Mouse (Mus musculus): ENCODE measurements at regions not wholly inside any gene's neighbourhood (a gene's known extent, or its start where the extent isn't known, plus 50 kb on each side); places are given as distances from the start of the nearest gene placed in this dataset.

- TF ChIP-seq EP300 (IDR thresholded peaks at IDR 0.05; ENCODE audit: insufficient read depth, low read depth, low read length) (no peak), POLR2A (IDR thresholded peaks at IDR 0.05; ENCODE audit: insufficient read depth, low read depth, low read length) (no peak), CTCF (IDR thresholded peaks at IDR 0.05) (no peak)
- Histone ChIP-seq H3K79me2 (replicated peaks; ENCODE audit: control insufficient read depth, insufficient read depth, low read length) (no peaks in the 10 kb centered on the region), H3K27me3 (ENCODE audit: control insufficient read depth, insufficient read depth, low read length) (no peaks in the 10 kb centered on the region; the same call in 1 of the 2 replicates), H3K4me1 (ENCODE audit: control insufficient read depth, insufficient read depth, low read length) (no peaks in the 10 kb centered on the region), H3K27ac (no peak overlapping the region), H3K36me3 (ENCODE audit: control insufficient read depth, insufficient read depth, low read length) (no peaks in the 10 kb centered on the region), H3K9ac (ENCODE audit: low read depth, low read length) (no peak overlapping the region), H3K4me3 (no peak overlapping the region)
- intact Hi-C loops (cut with DNase I), result no loop called here
- no peak for DNase-seq
- 77% methylated on average over 4 of the region's 4 CpGs for WGBS
Measured at GRCm38 (mm10) chr8:88919282-88919681, 124.7 kb downstream of the Sall1 start.

GRCm38 (mm10) chr8:88916064-88916463, 127.9 kb downstream of the Sall1 start:
- 28% methylated on average over 4 of the region's 4 CpGs for WGBS
- DNase-seq, result no peak
- Histone ChIP-seq H3K4me1 (ENCODE audit: control insufficient read depth, insufficient read depth, low read length) (no peaks in the 10 kb centered on the region), H3K27ac (no peak overlapping the region), H3K9ac (ENCODE audit: low read depth, low read length) (no peak overlapping the region), H3K27me3 (ENCODE audit: control insufficient read depth, insufficient read depth, low read length) (no peaks in the 10 kb centered on the region; the same call in 1 of the 2 replicates), H3K79me2 (replicated peaks; ENCODE audit: control insufficient read depth, insufficient read depth, low read length) (no peaks in the 10 kb centered on the region), H3K4me3 (no peak overlapping the region), H3K36me3 (ENCODE audit: control insufficient read depth, insufficient read depth, low read length) (no peaks in the 10 kb centered on the region)
- intact Hi-C loops (cut with DNase I), result no loop called here
- TF ChIP-seq CTCF (IDR thresholded peaks at IDR 0.05) (no peak), POLR2A (IDR thresholded peaks at IDR 0.05; ENCODE audit: insufficient read depth, low read depth, low read length) (no peak), EP300 (IDR thresholded peaks at IDR 0.05; ENCODE audit: insufficient read depth, low read depth, low read length) (no peak)

GRCm38 (mm10) chr8:88914657-88915056, 129.3 kb downstream of the Sall1 start:
- H3K79me2 ChIP-seq (replicated peaks; ENCODE audit: control insufficient read depth, insufficient read depth, low read length), result no peaks in the 10 kb centered on the region
- no peak for DNase-seq
- H3K4me1 ChIP-seq (ENCODE audit: control insufficient read depth, insufficient read depth, low read length), result no peaks in the 10 kb centered on the region
- H3K4me3 ChIP-seq, result no peak overlapping the region
- intact Hi-C loops (cut with DNase I), result no loop called here
- H3K27me3 ChIP-seq (ENCODE audit: control insufficient read depth, insufficient read depth, low read length), result peaks cover 3% of the 10 kb centered on the region; the same call in 1 of the 2 replicates
- H3K27ac ChIP-seq, result no peak overlapping the region
- no peaks in the 10 kb centered on the region for H3K36me3 ChIP-seq (ENCODE audit: control insufficient read depth, insufficient read depth, low read length)
- no peak for TF ChIP-seq CTCF (IDR thresholded peaks at IDR 0.05)
- TF ChIP-seq EP300 (IDR thresholded peaks at IDR 0.05; ENCODE audit: insufficient read depth, low read depth, low read length), result no peak
- TF ChIP-seq POLR2A (IDR thresholded peaks at IDR 0.05; ENCODE audit: insufficient read depth, low read depth, low read length), result no peak
- WGBS, result 70% methylated on average over 6 of the region's 6 CpGs
- H3K9ac ChIP-seq (ENCODE audit: low read depth, low read length), result no peak overlapping the region

GRCm38 (mm10) chr8:88914190-88914589, 129.8 kb downstream of the Sall1 start:
- TF ChIP-seq EP300 (IDR thresholded peaks at IDR 0.05; ENCODE audit: insufficient read depth, low read depth, low read length) (no peak), CTCF (IDR thresholded peaks at IDR 0.05) (no peak), POLR2A (IDR thresholded peaks at IDR 0.05; ENCODE audit: insufficient read depth, low read depth, low read length) (no peak)
- no peak overlapping the region for H3K4me3 ChIP-seq
- H3K36me3 ChIP-seq (ENCODE audit: control insufficient read depth, insufficient read depth, low read length), result no peaks in the 10 kb centered on the region
- no peak for DNase-seq
- H3K4me1 ChIP-seq (ENCODE audit: control insufficient read depth, insufficient read depth, low read length), result no peaks in the 10 kb centered on the region
- H3K27ac ChIP-seq, result no peak overlapping the region
- WGBS, result 49% methylated on average over 6 of the region's 6 CpGs
- H3K79me2 ChIP-seq (replicated peaks; ENCODE audit: control insufficient read depth, insufficient read depth, low read length), result no peaks in the 10 kb centered on the region
- intact Hi-C loops (cut with DNase I), result no loop called here
- H3K9ac ChIP-seq (ENCODE audit: low read depth, low read length), result no peak overlapping the region
- H3K27me3 ChIP-seq (ENCODE audit: control insufficient read depth, insufficient read depth, low read length), result peaks cover 3% of the 10 kb centered on the region; the same call in 1 of the 2 replicates

- intact Hi-C loops (cut with DNase I), result no loop called here
- Histone ChIP-seq H3K9ac (ENCODE audit: low read depth, low read length) (no peak overlapping the region), H3K4me1 (ENCODE audit: control insufficient read depth, insufficient read depth, low read length) (no peaks in the 10 kb centered on the region), H3K36me3 (ENCODE audit: control insufficient read depth, insufficient read depth, low read length) (no peaks in the 10 kb centered on the region), H3K79me2 (replicated peaks; ENCODE audit: control insufficient read depth, insufficient read depth, low read length) (no peaks in the 10 kb centered on the region), H3K4me3 (no peak overlapping the region), H3K27ac (no peak overlapping the region), H3K27me3 (ENCODE audit: control insufficient read depth, insufficient read depth, low read length) (peaks cover 3% of the 10 kb centered on the region; the same call in 1 of the 2 replicates)
- TF ChIP-seq EP300 (IDR thresholded peaks at IDR 0.05; ENCODE audit: insufficient read depth, low read depth, low read length) (no peak), CTCF (IDR thresholded peaks at IDR 0.05) (0 out of 2 replicates have a peak, but pooled peaks have one; percentile 24)
- 77% methylated on average over 6 of the region's 6 CpGs for WGBS
- DNase-seq, result no peak
Measured at GRCm38 (mm10) chr8:88906244-88906643, 137.7 kb downstream of the Sall1 start.

GRCm38 (mm10) chr8:88903094-88903493, 140.9 kb downstream of the Sall1 start:
- no peaks in the 10 kb centered on the region for H3K36me3 ChIP-seq (ENCODE audit: control insufficient read depth, insufficient read depth, low read length)
- H3K4me3 ChIP-seq, result no peak overlapping the region
- H3K27me3 ChIP-seq (ENCODE audit: control insufficient read depth, insufficient read depth, low read length), result no peaks in the 10 kb centered on the region; the same call in 1 of the 2 replicates
- no peaks in the 10 kb centered on the region for H3K4me1 ChIP-seq (ENCODE audit: control insufficient read depth, insufficient read depth, low read length)
- no peak overlapping the region for H3K9ac ChIP-seq (ENCODE audit: low read depth, low read length)
- no peaks in the 10 kb centered on the region for H3K79me2 ChIP-seq (replicated peaks; ENCODE audit: control insufficient read depth, insufficient read depth, low read length)
- no peak for TF ChIP-seq POLR2A (IDR thresholded peaks at IDR 0.05; ENCODE audit: insufficient read depth, low read depth, low read length)
- no peak for TF ChIP-seq EP300 (IDR thresholded peaks at IDR 0.05; ENCODE audit: insufficient read depth, low read depth, low read length)
- TF ChIP-seq CTCF (IDR thresholded peaks at IDR 0.05), result no peak
- H3K27ac ChIP-seq, result no peak overlapping the region
- 69% methylated on average over 12 of the region's 12 CpGs for WGBS
- intact Hi-C loops (cut with DNase I), result no loop called here
- no peak for DNase-seq

Measured in heart, adult 2 months (tissue).